Mouse (Mus musculus): ENCODE data around the gene A830018L16Rik. TPM values are rescaled to one million over a fixed set of nuclear protein-coding genes. Genes with fewer than 3 reads are reported as not detected.

Gene A830018L16Rik
- 1 to 10 TPM in 1 of 2 experiments, under 1 TPM in 1; 0.35 to 1.4 TPM for polyA plus RNA-seq (2017; shearing (Covaris generic))

DNA sequence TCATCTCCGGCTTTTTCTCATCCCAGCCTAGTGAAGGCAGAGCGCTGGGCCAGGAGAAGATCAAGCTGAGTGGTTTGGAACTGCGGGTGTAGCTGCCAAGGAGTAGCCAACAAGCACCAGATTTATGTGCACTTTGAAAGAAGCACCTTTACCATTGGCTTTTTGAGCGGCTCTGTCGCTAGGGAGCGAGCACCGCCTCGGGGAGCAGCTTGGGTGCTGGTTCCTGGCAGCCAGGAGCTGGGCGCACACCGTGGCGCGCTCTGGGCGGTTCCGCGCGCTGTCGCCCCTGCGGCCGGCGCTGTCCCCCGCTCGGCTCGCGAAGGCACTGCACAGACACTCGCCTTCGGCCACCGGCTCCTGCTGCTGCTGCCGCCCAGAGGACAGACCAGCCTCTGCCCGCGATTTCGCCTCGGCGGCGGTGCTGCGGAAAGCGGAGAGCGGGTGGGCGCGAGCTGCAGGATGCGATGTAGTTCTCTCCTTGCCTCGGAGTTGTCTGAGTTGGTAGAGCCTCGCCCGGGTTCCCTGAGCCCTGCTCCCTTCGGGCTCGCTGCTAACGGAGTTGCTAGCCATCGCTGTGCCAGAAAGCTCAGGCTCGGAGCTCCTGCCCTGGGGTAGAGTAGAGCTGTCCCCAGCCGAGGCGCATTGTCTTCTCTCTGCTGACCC is at the start of gene A830018L16Rik:
TSS of gene A830018L16Rik (plus strand) at position 212 of the 663 bp plus-strand sequence.

Measured in inflammation-experienced regulatory T-cells (primary cell).